Mouse (Mus musculus) lung, adult 2 months (tissue): ENCODE measurements around the gene Brca1.

Experiments
- CTCF ChIP-seq: fragments of 200-500 bp; IDR thresholded peaks from 2 replicates; pipeline ENCODE4 v1.5.1; 2011; ENCODE audit warnings: mild to moderate bottlenecking, low read length, control low read depth; ENCODE audit not compliant: insufficient read depth
- POLR2A ChIP-seq: fragments of 200-500 bp; IDR thresholded peaks from 2 replicates; pipeline ENCODE4 v1.6.1; 2011; ENCODE audit warnings: low read depth, mild to moderate bottlenecking, control low read depth, low read length, borderline replicate concordance; ENCODE audit errors: extremely low read depth

DNA sequence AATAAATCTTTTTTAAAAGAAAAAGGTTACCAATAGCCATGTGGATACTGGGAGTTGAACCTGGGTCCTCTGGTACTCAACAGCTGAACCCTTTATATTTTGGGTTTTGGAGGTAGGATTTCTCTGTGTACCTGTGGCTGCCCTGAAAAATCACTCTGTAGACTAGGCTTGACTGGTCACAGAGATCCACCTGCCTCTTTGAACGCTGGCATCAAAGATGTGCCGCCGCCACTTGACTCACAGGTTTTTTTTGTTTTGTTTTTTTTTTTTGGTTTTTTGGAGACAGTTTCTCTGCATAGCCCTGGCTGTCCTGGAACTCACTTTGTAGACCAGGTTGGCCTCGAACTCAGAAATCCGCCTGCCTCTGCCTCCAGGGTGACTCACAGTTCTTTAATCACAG, 104.0 kb downstream of the Brca1 start:
- TF ChIP-seq CTCF (no peak), POLR2A (no peak)
